Mouse (Mus musculus) CH12.LX (cell line): ENCODE results near the gene Ddx39. TPM values are rescaled to one million over a fixed set of nuclear protein-coding genes. Genes with fewer than 3 reads are reported as not detected.

Source experiments
- DNase-seq: peaks from one replicate; pipeline ENCODE4 v3.0.0-alpha.2; 2013; ENCODE audit errors: extremely low read depth
- H3K27ac ChIP-seq: 2 replicates; pipeline ENCODE4 v1.5.1; 2012; ENCODE audit warnings: low read depth, mild to moderate bottlenecking, control low read depth, moderate library complexity; ENCODE audit not compliant: insufficient read depth
- H3K27me3 ChIP-seq: replicated peaks from 2 replicates; pipeline ENCODE3; 2012; ENCODE audit warnings: inconsistent platforms
- H3K36me3 ChIP-seq, 2 experiments: replicated peaks in 1 of 2; 2 replicates each; pipeline versions ENCODE3 to v1.6.1; 2012; ENCODE audit warnings: inconsistent platforms in 1 of 2, low read length in 1 of 2, mild to moderate bottlenecking in 1 of 2, mixed read lengths in 1 of 2, moderate library complexity in 1 of 2; ENCODE audit not compliant: control insufficient read depth in 1 of 2, insufficient read depth in 1 of 2
- H3K4me1 ChIP-seq, 2 experiments: 2 replicates each; pipeline ENCODE4 v1.6.1; 2012; ENCODE audit warnings: inconsistent platforms in 1 of 2, moderate library complexity in 1 of 2; ENCODE audit not compliant: insufficient read depth in 2 of 2, control insufficient read depth in 1 of 2
- H3K4me2 ChIP-seq: 2 replicates; pipeline ENCODE4 v1.6.1; 2012; ENCODE audit warnings: low read depth, mild to moderate bottlenecking, control low read depth; ENCODE audit not compliant: poor library complexity, insufficient read depth, severe bottlenecking
- H3K4me3 ChIP-seq, 3 experiments: fragments of 150-350 bp in 1 of 3; sonication (generic) in 1 of 3; replicated peaks in 1 of 3; 2 replicates each; pipeline versions ENCODE3 to v1.5.1; 2011 to 2012; ENCODE audit warnings: low read depth in 2 of 3, low read length in 2 of 3, mild to moderate bottlenecking in 2 of 3, moderate library complexity in 2 of 3, control low read depth in 1 of 3, improper control_type of control experiment in 1 of 3, inconsistent platforms in 1 of 3, mixed read lengths in 1 of 3; ENCODE audit not compliant: poor library complexity in 1 of 3
- H3K79me2 ChIP-seq: replicated peaks from 2 replicates; pipeline ENCODE4 v1.6.1; 2012; ENCODE audit warnings: mild to moderate bottlenecking, moderate library complexity; ENCODE audit not compliant: control insufficient read depth, poor library complexity, insufficient read depth, severe bottlenecking; ENCODE audit errors: extremely low read depth
- H3K9ac ChIP-seq: 2 replicates; pipeline ENCODE4 v1.6.1; 2012; ENCODE audit warnings: low read depth, mild to moderate bottlenecking, control low read depth, moderate library complexity; ENCODE audit not compliant: insufficient read depth
- H3K9me3 ChIP-seq: replicated peaks from 2 replicates; pipeline ENCODE3; 2012; ENCODE audit warnings: low read length, inconsistent platforms, mixed read lengths
- BHLHE40 ChIP-seq: IDR thresholded peaks from 2 replicates; pipeline ENCODE4 v1.6.1; 2011; ENCODE audit warnings: mild to moderate bottlenecking, low read depth, low read length, improper control_type of control experiment
- CHD1 ChIP-seq: IDR thresholded peaks from 2 replicates; pipeline ENCODE4 v1.6.1; 2012; ENCODE audit warnings: low read depth, low read length, improper control_type of control experiment, inconsistent platforms
- CHD2 ChIP-seq: IDR thresholded peaks from 2 replicates; pipeline ENCODE4 v1.6.1; 2011; ENCODE audit warnings: low read length, improper control_type of control experiment
- CTCF ChIP-seq, 2 experiments: IDR thresholded peaks in 1 of 2; conservative IDR thresholded peaks in 1 of 2; 2 replicates each; pipeline ENCODE4 v1.5.1; 2011 to 2012; ENCODE audit warnings: low read depth in 2 of 2, low read length in 2 of 2, improper control_type of control experiment in 1 of 2, inconsistent platforms in 1 of 2, mild to moderate bottlenecking in 1 of 2, moderate library complexity in 1 of 2
- E2F4 ChIP-seq: IDR thresholded peaks from 2 replicates; pipeline ENCODE4 v1.6.1; 2011; ENCODE audit warnings: low read depth, low read length, improper control_type of control experiment; ENCODE audit not compliant: insufficient replicate concordance
- ELF1 ChIP-seq: IDR thresholded peaks from 2 replicates; pipeline ENCODE4 v1.6.1; 2014; ENCODE audit warnings: low read depth, mild to moderate bottlenecking, inconsistent platforms, low read length, improper control_type of control experiment
- EP300 ChIP-seq: IDR thresholded peaks from 2 replicates; pipeline ENCODE4 v1.6.1; 2011; ENCODE audit warnings: low read length, improper control_type of control experiment
- ETS1 ChIP-seq: conservative IDR thresholded peaks from 2 replicates; pipeline ENCODE4 v1.6.1; 2012; ENCODE audit warnings: low read depth, mild to moderate bottlenecking, inconsistent platforms, low read length, improper control_type of control experiment, moderate library complexity
- GABPA ChIP-seq: IDR thresholded peaks from 2 replicates; pipeline ENCODE4 v1.6.1; 2012; ENCODE audit warnings: low read depth, low read length, improper control_type of control experiment, inconsistent platforms; ENCODE audit not compliant: insufficient replicate concordance
- HCFC1 ChIP-seq: IDR thresholded peaks from 2 replicates; pipeline ENCODE4 v1.6.1; 2012; ENCODE audit warnings: low read depth, mild to moderate bottlenecking, inconsistent platforms, low read length, improper control_type of control experiment
- IRF4 ChIP-seq: IDR thresholded peaks from 2 replicates; pipeline ENCODE4 v1.6.1; 2014; ENCODE audit warnings: low read depth, mild to moderate bottlenecking, inconsistent platforms, low read length, improper control_type of control experiment
- JUN ChIP-seq: IDR thresholded peaks from 2 replicates; pipeline ENCODE4 v1.6.1; 2011; ENCODE audit warnings: low read depth, mild to moderate bottlenecking, low read length, improper control_type of control experiment, moderate library complexity; ENCODE audit not compliant: insufficient read depth
- JUND ChIP-seq: conservative IDR thresholded peaks from 2 replicates; pipeline ENCODE4 v1.6.1; 2011; ENCODE audit warnings: low read depth, low read length, improper control_type of control experiment
- KAT2A ChIP-seq: IDR thresholded peaks from 2 replicates; pipeline ENCODE4 v1.6.1; 2012; ENCODE audit warnings: low read length, improper control_type of control experiment, inconsistent platforms; ENCODE audit not compliant: insufficient replicate concordance
- MAFK ChIP-seq: IDR thresholded peaks from 2 replicates; pipeline ENCODE4 v1.6.1; 2011; ENCODE audit warnings: low read length, improper control_type of control experiment; ENCODE audit not compliant: insufficient replicate concordance
- MAX ChIP-seq: IDR thresholded peaks from 2 replicates; pipeline ENCODE4 v1.6.1; 2011; ENCODE audit warnings: low read length, improper control_type of control experiment
- MAZ ChIP-seq: IDR thresholded peaks from 2 replicates; pipeline ENCODE4 v1.6.1; 2012; ENCODE audit warnings: low read depth, mild to moderate bottlenecking, inconsistent platforms, low read length, improper control_type of control experiment, moderate library complexity
- MEF2A ChIP-seq: IDR thresholded peaks from 2 replicates; pipeline ENCODE4 v1.6.1; 2014; ENCODE audit warnings: low read depth, mild to moderate bottlenecking, inconsistent platforms, low read length, improper control_type of control experiment, borderline replicate concordance
- MXI1 ChIP-seq: IDR thresholded peaks from 2 replicates; pipeline ENCODE4 v1.6.1; 2011; ENCODE audit warnings: mild to moderate bottlenecking, low read depth, low read length, improper control_type of control experiment
- MYC ChIP-seq: IDR thresholded peaks from 2 replicates; pipeline ENCODE4 v1.6.1; 2011; ENCODE audit warnings: low read depth, mild to moderate bottlenecking, improper control_type of control experiment, low read length
- NELFE ChIP-seq: IDR thresholded peaks from 2 replicates; pipeline ENCODE4 v1.6.1; 2011; ENCODE audit warnings: low read depth, low read length, improper control_type of control experiment
- NRF1 ChIP-seq: IDR thresholded peaks from 2 replicates; pipeline ENCODE4 v1.6.1; 2014; ENCODE audit warnings: low read depth, mild to moderate bottlenecking, inconsistent platforms, low read length, improper control_type of control experiment, moderate library complexity
- PAX5 ChIP-seq: IDR thresholded peaks from 2 replicates; pipeline ENCODE4 v1.6.1; 2012; ENCODE audit warnings: low read length, inconsistent platforms, mixed read lengths
- POLR2A ChIP-seq: IDR thresholded peaks from 2 replicates; pipeline ENCODE4 v1.6.1; 2011; ENCODE audit warnings: low read depth, mild to moderate bottlenecking, improper control_type of control experiment, low read length
- POLR2AphosphoS2 ChIP-seq: IDR thresholded peaks from 2 replicates; pipeline ENCODE4 v1.6.1; 2011; ENCODE audit warnings: low read depth, low read length, improper control_type of control experiment
- RAD21 ChIP-seq: IDR thresholded peaks from 2 replicates; pipeline ENCODE4 v1.6.1; 2011; ENCODE audit warnings: low read depth, mild to moderate bottlenecking, low read length, improper control_type of control experiment, moderate library complexity
- RCOR1 ChIP-seq: conservative IDR thresholded peaks from 2 replicates; pipeline ENCODE4 v1.6.1; 2012; ENCODE audit warnings: low read depth, mild to moderate bottlenecking, inconsistent platforms, low read length, improper control_type of control experiment
- SIN3A ChIP-seq: IDR thresholded peaks from 2 replicates; pipeline ENCODE4 v1.6.1; 2012; ENCODE audit warnings: low read length, improper control_type of control experiment, inconsistent platforms
- SMC3 ChIP-seq: IDR thresholded peaks from 2 replicates; pipeline ENCODE4 v1.6.1; 2011; ENCODE audit warnings: low read depth, low read length, improper control_type of control experiment
- TBP ChIP-seq: conservative IDR thresholded peaks from 2 replicates; pipeline ENCODE4 v1.6.1; 2011; ENCODE audit warnings: low read depth, low read length, improper control_type of control experiment
- TCF12 ChIP-seq: IDR thresholded peaks from 2 replicates; pipeline ENCODE4 v1.6.1; 2014; ENCODE audit warnings: low read depth, mild to moderate bottlenecking, inconsistent platforms, low read length, improper control_type of control experiment
- UBTF ChIP-seq: IDR thresholded peaks from 2 replicates; pipeline ENCODE4 v1.6.1; 2012; ENCODE audit warnings: low read depth, mild to moderate bottlenecking, inconsistent platforms, low read length, improper control_type of control experiment, moderate library complexity
- USF1 ChIP-seq: IDR thresholded peaks from 2 replicates; pipeline ENCODE4 v1.6.1; 2014; ENCODE audit warnings: low read depth, mild to moderate bottlenecking, inconsistent platforms, low read length, improper control_type of control experiment
- USF2 ChIP-seq: conservative IDR thresholded peaks from 2 replicates; pipeline ENCODE4 v1.6.1; 2011; ENCODE audit warnings: low read depth, low read length, improper control_type of control experiment
- ZC3H11A ChIP-seq: IDR thresholded peaks from 2 replicates; pipeline ENCODE4 v1.6.1; 2012; ENCODE audit warnings: low read depth, mild to moderate bottlenecking, inconsistent platforms, low read length, improper control_type of control experiment
- ZKSCAN1 ChIP-seq: IDR thresholded peaks from 2 replicates; pipeline ENCODE4 v1.6.1; 2012; ENCODE audit warnings: low read depth, inconsistent platforms, low read length, improper control_type of control experiment, borderline replicate concordance
- ZMIZ1 ChIP-seq: IDR thresholded peaks from 2 replicates; pipeline ENCODE4 v1.6.1; 2012; ENCODE audit warnings: low read depth, mild to moderate bottlenecking, inconsistent platforms, low read length, improper control_type of control experiment
- ZNF384 ChIP-seq: IDR thresholded peaks from 2 replicates; pipeline ENCODE4 v1.6.1; 2012; ENCODE audit warnings: low read depth, low read length, improper control_type of control experiment, inconsistent platforms
- dilution Hi-C: fragments of 300-500 bp; cut with MboI; formaldehyde crosslinking; loops from 2 replicates; pipeline ENCODE4 v1.14.3; 2020; ENCODE audit warnings: low sequenced_read_pairs; ENCODE audit not compliant: extremely low pct_unique_long_range_greater_than_20kb, extremely low pct_ligation_motif_present
- in situ Hi-C: fragments of 300-500 bp; cut with MboI; formaldehyde crosslinking; loops from 3 replicates; pipeline ENCODE4 v1.14.3; 2019; ENCODE audit warnings: low sequenced_read_pairs, low pct_ligation_motif_present, low pct_unique_long_range_greater_than_20kb, mixed read lengths
- polyA plus RNA-seq: library from polyadenylated mRNA; unstranded; fragments of >175 nt; gene quantifications from 2 replicates; pipeline ENCODE4 v1.2.1, GENCODE M21; 2012; ENCODE audit warnings: low read depth; ENCODE audit not compliant: insufficient read length
- total RNA-seq, 2 experiments: library from RNA; depleted of rRNA; stranded (reverse); fragments of 300-350 nt in 1 of 2; fragments of >200 nt in 1 of 2; gene quantifications; 2 replicates each; pipeline ENCODE4 v1.2.3; 2012 to 2014

Gene Ddx39
- total and polyA plus RNA-seq, 3 experiments: 194 to 339 (median 231) TPM

DNA sequence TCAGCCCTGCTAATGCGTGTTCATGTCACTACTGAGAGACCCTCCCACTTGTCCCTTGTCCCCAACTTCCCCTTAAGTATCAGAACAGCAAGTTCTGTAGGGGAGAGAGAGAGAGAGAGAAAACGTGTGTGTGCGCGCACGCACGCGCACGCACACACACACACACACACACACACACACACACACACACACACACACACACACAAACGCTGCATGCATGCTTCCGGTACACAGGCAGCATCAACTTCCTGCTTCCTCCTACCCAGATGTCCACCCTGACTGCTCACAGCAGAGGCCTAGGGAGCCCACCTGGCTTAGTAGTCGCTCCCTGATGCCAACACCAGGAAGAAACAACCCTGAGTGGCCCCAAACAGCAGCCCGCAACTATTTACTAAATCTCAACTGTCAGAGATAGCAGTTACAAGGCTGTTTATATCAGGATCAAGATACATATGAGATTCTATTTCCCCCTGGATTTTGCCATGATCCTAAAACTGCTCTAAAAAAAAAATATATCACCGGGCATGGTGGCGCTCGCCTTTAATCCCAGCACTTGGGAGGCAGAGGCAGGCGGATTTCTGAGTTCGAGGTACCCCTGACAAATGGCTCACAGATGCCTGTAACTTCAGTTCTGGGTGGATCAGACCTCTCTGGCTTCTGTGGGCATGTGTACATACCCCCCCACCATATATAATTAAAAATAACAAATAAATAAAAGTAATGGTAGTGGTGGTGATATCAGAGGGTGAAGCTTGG lies 19.4 kb upstream of the Ddx39 start:
- Histone ChIP-seq H3K27ac (no peak overlapping the region), H3K4me2 (no peak overlapping the region), H3K4me3 (no peak overlapping the region), H3K4me1 (peaks cover 27 to 60% of the 10 kb centered on the region in 2 experiments), H3K36me3 (peaks cover 23 to 53% of the 10 kb centered on the region in 2 experiments), H3K79me2 (peaks cover 30% of the 10 kb centered on the region), H3K9me3 (no peaks in the 10 kb centered on the region), H3K27me3 (no peaks in the 10 kb centered on the region), H3K9ac (no peak overlapping the region)
- TF ChIP-seq HCFC1 (peak; percentile 65), ZKSCAN1 (no peak), POLR2A (no peak), ELF1 (peak; percentile 81), JUND (no peak), USF1 (no peak), NELFE (no peak), GABPA (no peak), TBP (no peak), NRF1 (peak; percentile 53), PAX5 (no peak), UBTF (no peak), IRF4 (0 out of 2 replicates have a peak, but pooled peaks have one; percentile 19), USF2 (no peak), POLR2AphosphoS2 (no peak), ZMIZ1 (no peak), SIN3A (peak; percentile 60; the same call in 1 of the 2 replicates), MAFK (no peak), SMC3 (no peak), MAZ (no peak), EP300 (no peak), CHD1 (no peak), CHD2 (no peak), TCF12 (peak; percentile 33; the same call in 1 of the 2 replicates), ETS1 (no peak), MEF2A (no peak), MYC (no peak), CTCF (conservative IDR thresholded peaks at IDR 0.05 in 1 of 2, IDR thresholded peaks at IDR 0.05 in 1 of 2; ENCODE audit: low read depth in 2 of 2, low read length in 2 of 2) (no peak), RAD21 (no peak), E2F4 (no peak), BHLHE40 (peak; percentile 67), ZNF384 (no peak), JUN (no peak), RCOR1 (no peak), KAT2A (no peak), MAX (no peak), ZC3H11A (no peak), MXI1 (peak; percentile 60; the same call in 1 of the 2 replicates)
- DNase-seq: peak; percentile 46
- in situ Hi-C loops: no loop called here
- dilution Hi-C loops: no loop called here
